Mouse (Mus musculus): ENCODE measurements around the gene Henmt1. TPM values are rescaled to one million over a fixed set of nuclear protein-coding genes. Genes with fewer than 3 reads are reported as not detected.

The Henmt1 gene
- polyA plus RNA-seq, 1 experiment from 2014 or later: 0.28 TPM

GRCm38 (mm10) chr3:109008180-109008579, 68.5 kb downstream of the Henmt1 start:
- Histone ChIP-seq H3K4me2 (ENCODE audit: low read depth, low read length) (no peak overlapping the region), H3K9ac (ENCODE audit: low read depth, low read length) (no peak overlapping the region), H3K27me3 (replicated peaks; ENCODE audit: control insufficient read depth, insufficient read depth, low read length) (no peaks in the 10 kb centered on the region), H3K4me3 (ENCODE audit: low read length) (no peak overlapping the region), H3K9me3 (ENCODE audit: control insufficient read depth, low read length) (no peaks in the 10 kb centered on the region), H3K27ac (ENCODE audit: low read length) (no peak overlapping the region), H3K4me1 (ENCODE audit: control insufficient read depth, insufficient read depth, low read length) (0 out of 2 replicates have a peak, but pooled peaks cover 8% of the 10 kb centered on the region), H3K36me3 (ENCODE audit: control insufficient read depth, insufficient read depth, low read length) (no peaks in the 10 kb centered on the region)
- no peak for ATAC-seq
- 80% methylated on average over 5 of the region's 5 CpGs for WGBS

Other genes starting within 250 kb of the Henmt1 start
- gene Gpsm2, start 217.6 kb upstream of the Henmt1 start, polyA plus RNA-seq (2015; fragmentation: Nextera tagmentation; extraction: Ambion mirVana): 45.3 and 49.5 TPM in 2 replicates
- 0.21 and 0.50 TPM in 2 replicates for gene Aknad1, start 200.2 kb upstream of the Henmt1 start, polyA plus RNA-seq (2015; fragmentation: Nextera tagmentation; extraction: Ambion mirVana)
- gene Stxbp3, start 99.3 kb upstream of the Henmt1 start, polyA plus RNA-seq (2015; fragmentation: Nextera tagmentation; extraction: Ambion mirVana): 49.6 and 52.1 TPM in 2 replicates
- gene Fndc7, start 49.9 kb upstream of the Henmt1 start, polyA plus RNA-seq (2015; fragmentation: Nextera tagmentation; extraction: Ambion mirVana): 0.11 and 0.47 TPM in 2 replicates
- 53.6 and 57.8 TPM in 2 replicates for gene Prpf38b, start 28.1 kb upstream of the Henmt1 start, polyA plus RNA-seq (2015; fragmentation: Nextera tagmentation; extraction: Ambion mirVana)
- gene Gm9857, start 572 bp downstream of the Henmt1 start, polyA plus RNA-seq (2015; fragmentation: Nextera tagmentation; extraction: Ambion mirVana): not detected in 2 replicates
- 4.2 TPM in 2 replicates for gene Fam102b, start 87.7 kb downstream of the Henmt1 start, polyA plus RNA-seq (2015; fragmentation: Nextera tagmentation; extraction: Ambion mirVana)
- gene Slc25a54, start 140.6 kb downstream of the Henmt1 start, polyA plus RNA-seq (2015; fragmentation: Nextera tagmentation; extraction: Ambion mirVana): not detected in 2 replicates
- 33.0 and 34.0 TPM in 2 replicates for gene Slc25a24, start 183.3 kb downstream of the Henmt1 start, polyA plus RNA-seq (2015; fragmentation: Nextera tagmentation; extraction: Ambion mirVana)